Mouse (Mus musculus): ENCODE results near the gene Syap1. TPM values are rescaled to one million over a fixed set of nuclear protein-coding genes. Genes with fewer than 3 reads are reported as not detected.
A peak's percentile ranks its signal among the peaks of the same experiment; 100 is the strongest.
"Not testable (repeated sequence)": the region's sequence is repeated elsewhere in the genome, so short reads cannot be mapped to it uniquely, and the experiment has no call there.

Gene Syap1
- polyA plus RNA-seq, 1 experiment from 2014 or later = 41.4 TPM

DNA sequence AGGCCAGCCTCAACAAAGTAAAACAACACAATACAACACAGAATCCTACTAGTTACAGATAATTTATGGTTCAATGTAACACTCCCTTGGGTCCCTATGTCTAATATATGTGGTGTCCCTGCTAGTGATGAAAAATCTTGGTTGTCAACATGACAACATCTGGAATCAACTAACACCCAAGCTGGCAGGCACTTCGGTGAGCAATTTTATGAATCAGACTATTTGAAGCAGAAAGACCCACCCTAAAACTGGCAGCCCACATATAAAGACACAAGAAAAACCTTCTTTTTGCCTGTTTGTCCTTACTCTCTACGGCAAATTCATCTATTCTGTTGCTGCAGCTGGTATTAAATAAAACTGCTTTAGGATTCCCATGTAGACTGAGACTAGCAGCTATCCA lies 14.5 kb downstream of the Syap1 start:
- H3K9me3 ChIP-seq (replicated peaks) = no peaks in the 10 kb centered on the region
- no peaks in the 10 kb centered on the region for H3K4me1 ChIP-seq
- H3K9ac ChIP-seq = no peak overlapping the region
- no peak overlapping the region for H3K4me2 ChIP-seq
- peaks cover 4% of the 10 kb centered on the region; the same call in 1 of the 2 replicates for H3K27me3 ChIP-seq
- H3K4me3 ChIP-seq (replicated peaks) = no peak overlapping the region
- ATAC-seq (replicated peaks; ENCODE audit: low FRiP score) = no peak
- 86% methylated on average over 2 of the region's 2 CpGs for WGBS
- H3K27ac ChIP-seq = no peak overlapping the region
- peaks cover 35% of the 10 kb centered on the region for H3K36me3 ChIP-seq

DNA sequence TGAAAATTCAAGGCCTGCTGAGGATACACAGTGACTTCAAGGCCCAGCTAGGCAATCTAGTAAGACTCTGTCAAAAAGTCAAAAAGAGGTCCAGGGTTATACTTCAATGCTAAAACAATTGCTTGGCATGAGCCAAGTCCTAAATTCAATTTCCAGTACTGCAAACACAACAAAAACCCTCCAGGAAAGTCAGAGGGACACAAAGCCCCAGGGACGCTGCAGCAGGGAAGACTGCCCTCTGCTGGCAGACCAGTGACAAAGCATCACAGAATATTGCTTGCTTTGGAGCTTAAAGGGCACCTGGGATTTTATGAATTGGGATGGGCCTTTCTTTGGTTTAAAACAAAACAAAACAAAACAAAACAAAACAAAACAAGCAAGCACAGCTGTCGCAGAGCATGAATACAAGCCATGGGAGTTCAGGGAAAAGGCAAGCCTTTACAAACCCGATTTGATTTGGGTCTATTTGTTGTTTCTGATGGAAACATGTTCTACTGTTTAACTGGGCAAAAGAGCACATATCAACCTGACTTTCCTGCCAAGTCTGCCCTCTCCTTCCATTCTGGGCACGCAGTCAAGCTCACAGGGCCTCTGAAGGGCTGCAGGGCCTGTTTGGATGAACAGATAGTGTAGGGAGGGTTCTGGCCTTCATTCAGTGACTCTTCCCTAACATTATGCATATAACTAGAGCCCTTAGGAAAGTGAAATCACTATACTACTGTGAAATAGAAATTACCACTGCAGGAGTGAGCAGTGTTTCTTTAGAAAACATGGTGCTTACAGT lies 16.3 kb downstream of the Syap1 start:
- Histone ChIP-seq H3K27me3 (peaks cover 9% of the 10 kb centered on the region; the same call in 1 of the 2 replicates), H3K36me3 (peaks cover 27% of the 10 kb centered on the region), H3K4me1 (no peaks in the 10 kb centered on the region), H3K9ac (no peak overlapping the region), H3K9me3 (replicated peaks) (no peaks in the 10 kb centered on the region), H3K4me3 (replicated peaks) (no peak overlapping the region), H3K27ac (no peak overlapping the region), H3K4me2 (no peak overlapping the region)
- ATAC-seq (replicated peaks; ENCODE audit: low FRiP score) = no peak
- 43% methylated on average over 4 of the region's 4 CpGs for WGBS

DNA sequence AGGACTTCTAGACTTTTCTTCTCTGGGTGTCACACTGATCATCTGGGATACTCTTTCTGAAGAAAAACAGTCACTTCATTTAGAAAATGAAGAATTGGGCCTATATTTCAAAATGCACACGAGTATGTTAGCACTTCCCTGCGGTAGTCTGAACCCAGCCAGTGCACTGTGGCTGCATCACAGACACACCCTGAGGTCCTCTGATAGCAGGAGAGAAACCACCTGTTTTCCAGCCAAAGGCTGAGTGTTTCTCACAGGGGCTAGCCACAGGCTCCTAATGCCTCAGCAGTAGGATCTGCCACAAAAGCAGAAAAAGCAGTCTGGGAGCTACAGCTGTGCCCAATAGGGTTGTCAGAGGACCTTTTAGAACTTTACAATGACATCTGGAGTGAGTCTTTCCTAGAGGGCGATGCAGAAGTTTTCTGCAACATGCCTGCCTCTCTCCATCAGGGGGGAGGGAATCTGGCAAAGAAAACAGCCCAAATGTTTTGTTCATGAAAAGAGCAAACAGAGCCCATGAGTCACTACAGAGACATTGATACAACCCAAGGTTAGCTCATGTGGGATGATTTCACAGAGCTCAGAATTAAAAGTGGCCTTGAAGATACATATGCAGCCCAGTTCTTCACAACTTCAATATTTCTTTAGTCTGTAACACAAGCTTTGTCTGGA lies 19.8 kb downstream of the Syap1 start:
- WGBS = 78% methylated on average over 3 of the region's 3 CpGs
- no peaks in the 10 kb centered on the region for H3K9me3 ChIP-seq (replicated peaks)
- peaks cover 9% of the 10 kb centered on the region; the same call in 1 of the 2 replicates for H3K27me3 ChIP-seq
- no peak for ATAC-seq (replicated peaks; ENCODE audit: low FRiP score)
- peaks cover 39% of the 10 kb centered on the region for H3K36me3 ChIP-seq
- no peaks in the 10 kb centered on the region for H3K4me1 ChIP-seq
- no peak overlapping the region for H3K4me3 ChIP-seq (replicated peaks)
- H3K9ac ChIP-seq = no peak overlapping the region
- no peak overlapping the region for H3K27ac ChIP-seq
- H3K4me2 ChIP-seq = no peak overlapping the region

DNA sequence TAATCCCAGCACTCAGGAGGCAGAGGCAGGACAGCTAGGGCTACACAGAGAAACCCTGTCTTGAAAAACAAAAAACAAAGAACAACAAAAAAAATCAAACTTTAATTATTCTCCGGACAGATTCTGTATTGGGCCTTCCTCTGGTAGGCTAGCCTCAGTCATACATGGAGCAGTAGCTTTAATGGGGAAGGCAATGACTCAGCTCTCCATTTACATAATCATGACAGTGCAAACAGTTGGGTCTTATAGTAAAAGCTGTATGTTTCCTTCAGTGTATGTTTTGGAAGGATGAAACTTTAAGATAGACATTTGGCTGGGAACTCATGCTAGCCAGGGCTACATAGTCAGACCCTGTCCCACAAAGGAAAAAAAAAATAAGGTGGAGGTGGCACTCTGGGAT lies 39.6 kb downstream of the Syap1 start:
- H3K4me1 ChIP-seq = no peaks in the 10 kb centered on the region
- no peaks in the 10 kb centered on the region for H3K9me3 ChIP-seq (replicated peaks)
- no peaks in the 10 kb centered on the region for H3K36me3 ChIP-seq
- H3K4me3 ChIP-seq (replicated peaks) = no peak overlapping the region
- ATAC-seq (replicated peaks; ENCODE audit: low FRiP score) = no peak
- no peak overlapping the region for H3K27ac ChIP-seq
- H3K4me2 ChIP-seq = no peak overlapping the region
- H3K9ac ChIP-seq = no peak overlapping the region
- 88% methylated on average over 1 of the region's 1 CpGs for WGBS
- H3K27me3 ChIP-seq = no peaks in the 10 kb centered on the region

DNA sequence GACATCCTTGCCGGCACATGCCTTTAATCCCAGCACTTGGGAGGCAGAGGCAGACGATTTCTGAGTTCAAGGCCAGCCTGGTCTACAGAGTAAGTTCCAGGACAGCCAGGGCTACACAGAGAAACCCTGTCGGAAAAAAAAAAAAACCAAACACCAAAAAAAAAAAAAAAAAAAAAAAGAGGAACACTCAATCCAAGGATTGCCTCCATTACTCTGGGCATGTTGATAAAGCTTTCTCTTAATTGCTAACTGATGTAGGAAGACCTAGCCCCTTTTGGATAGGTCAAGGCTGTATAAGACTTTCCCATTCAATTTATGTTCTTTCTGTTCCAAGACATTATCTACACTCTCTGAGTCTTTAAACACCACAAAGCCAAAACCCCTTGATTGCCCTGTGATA lies 42.7 kb downstream of the Syap1 start:
- Histone ChIP-seq H3K4me2 (no peak overlapping the region), H3K27ac (no peak overlapping the region), H3K4me1 (no peaks in the 10 kb centered on the region), H3K36me3 (no peaks in the 10 kb centered on the region), H3K27me3 (no peaks in the 10 kb centered on the region), H3K4me3 (replicated peaks) (no peak overlapping the region), H3K9me3 (replicated peaks) (no peaks in the 10 kb centered on the region), H3K9ac (no peak overlapping the region)
- WGBS = 88% methylated on average over 3 of the region's 3 CpGs
- no peak for ATAC-seq (replicated peaks; ENCODE audit: low FRiP score)

DNA sequence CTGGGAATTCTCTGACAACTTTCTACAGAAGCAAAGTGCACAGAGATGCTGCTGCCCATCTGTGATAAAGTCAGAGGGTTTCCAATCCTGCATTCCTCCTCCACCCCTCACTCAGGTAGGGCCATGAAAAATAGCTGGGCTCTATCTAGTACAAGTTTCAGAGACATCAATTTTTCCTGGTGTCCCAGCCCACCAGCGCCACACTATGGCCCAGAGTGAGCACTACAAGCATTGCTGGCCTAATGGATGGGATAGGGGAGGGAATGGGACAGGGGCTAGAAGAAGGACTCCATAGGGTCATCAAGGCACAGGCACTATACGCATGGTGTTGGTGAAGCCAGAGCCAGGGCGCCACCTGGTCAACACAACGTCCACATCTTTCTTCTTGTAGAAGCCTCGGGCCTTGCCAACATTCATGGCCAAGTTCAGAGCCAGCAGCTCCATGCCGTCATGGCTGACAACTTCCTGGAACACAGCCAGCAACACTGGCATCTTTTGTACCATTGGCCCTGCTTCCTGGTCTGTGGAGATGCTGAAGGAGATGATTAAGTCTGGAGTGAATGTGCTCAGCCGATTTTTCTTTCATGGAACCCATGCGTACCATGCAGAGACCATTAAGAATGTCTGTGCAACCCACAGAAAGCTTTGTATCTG lies 43.7 kb downstream of the Syap1 start:
- Histone ChIP-seq H3K4me2 (no peak overlapping the region), H3K4me3 (replicated peaks) (no peak overlapping the region), H3K36me3 (no peaks in the 10 kb centered on the region), H3K27ac (no peak overlapping the region), H3K4me1 (no peaks in the 10 kb centered on the region), H3K9me3 (replicated peaks) (no peaks in the 10 kb centered on the region), H3K9ac (no peak overlapping the region), H3K27me3 (no peaks in the 10 kb centered on the region)
- WGBS = 67% methylated on average over 8 of the region's 8 CpGs
- no peak for ATAC-seq (replicated peaks; ENCODE audit: low FRiP score)

GRCm38 (mm10) chrX:162832101-162832500 lies 56.1 kb downstream of the Syap1 start:
- WGBS = 47% methylated on average over 3 of the region's 3 CpGs
- Histone ChIP-seq H3K9me3 (replicated peaks) (no peaks in the 10 kb centered on the region), H3K9ac (no peak overlapping the region), H3K4me2 (no peak overlapping the region), H3K4me1 (0 out of 2 replicates have a peak, but pooled peaks cover 2% of the 10 kb centered on the region), H3K27ac (no peak overlapping the region), H3K27me3 (peaks cover 15% of the 10 kb centered on the region), H3K4me3 (replicated peaks) (no peak overlapping the region), H3K36me3 (no peaks in the 10 kb centered on the region)
- ATAC-seq (replicated peaks; ENCODE audit: low FRiP score) = no peak

GRCm38 (mm10) chrX:162831542-162831941 lies 56.7 kb downstream of the Syap1 start:
- 50% methylated on average over 1 of the region's 1 CpGs for WGBS
- Histone ChIP-seq H3K27me3 (peaks cover 15% of the 10 kb centered on the region), H3K27ac (no peak overlapping the region), H3K36me3 (no peaks in the 10 kb centered on the region), H3K4me2 (no peak overlapping the region), H3K4me1 (0 out of 2 replicates have a peak, but pooled peaks cover 2% of the 10 kb centered on the region), H3K4me3 (replicated peaks) (no peak overlapping the region), H3K9ac (no peak overlapping the region), H3K9me3 (replicated peaks) (no peaks in the 10 kb centered on the region)
- no peak for ATAC-seq (replicated peaks; ENCODE audit: low FRiP score)

DNA sequence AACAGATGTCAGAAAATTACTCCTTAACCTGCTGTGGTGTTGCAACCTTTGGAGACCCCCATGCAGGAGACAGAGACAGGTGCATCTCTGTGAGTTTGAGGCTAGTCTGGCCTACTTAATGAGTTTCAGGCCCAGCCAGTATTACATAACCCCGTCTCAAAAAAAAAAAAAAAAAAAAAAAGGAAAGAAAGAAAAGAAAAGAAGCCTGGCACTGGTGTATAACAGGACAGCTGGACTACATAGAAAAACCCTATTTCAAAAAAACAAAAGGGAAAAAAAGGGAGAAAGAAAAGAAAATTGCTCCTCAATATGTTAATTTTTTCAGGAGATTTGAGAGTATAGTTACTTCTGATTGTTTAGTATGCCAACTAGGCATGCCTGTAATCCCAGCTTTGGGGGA lies 57.2 kb downstream of the Syap1 start:
- no peaks in the 10 kb centered on the region for H3K9me3 ChIP-seq (replicated peaks)
- WGBS = 67% methylated on average over 1 of the region's 1 CpGs
- H3K36me3 ChIP-seq = no peaks in the 10 kb centered on the region
- no peak for ATAC-seq (replicated peaks; ENCODE audit: low FRiP score)
- H3K4me3 ChIP-seq (replicated peaks) = no peak overlapping the region
- H3K27ac ChIP-seq = no peak overlapping the region
- H3K4me1 ChIP-seq = 0 out of 2 replicates have a peak, but pooled peaks cover 2% of the 10 kb centered on the region
- no peak overlapping the region for H3K9ac ChIP-seq
- H3K4me2 ChIP-seq = no peak overlapping the region
- H3K27me3 ChIP-seq = peaks cover 15% of the 10 kb centered on the region

DNA sequence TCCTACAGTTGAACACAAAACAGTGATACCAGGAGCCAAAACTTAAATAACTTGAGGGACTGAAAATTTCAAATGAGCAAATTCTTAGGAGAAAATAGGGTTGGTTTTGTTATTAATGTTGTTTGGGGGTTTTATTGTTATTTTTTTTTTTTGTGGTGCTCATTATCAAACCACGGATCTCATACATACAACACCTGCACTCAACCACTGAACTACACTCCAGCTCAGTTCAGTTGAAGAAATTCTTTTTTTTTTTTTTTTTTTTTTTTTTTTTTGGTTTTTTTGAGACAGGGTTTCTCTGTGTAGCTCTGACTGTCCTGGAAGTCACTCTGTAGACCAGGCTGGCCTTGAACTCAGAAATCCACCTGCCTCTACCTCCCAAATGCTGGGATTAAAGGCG lies 57.9 kb downstream of the Syap1 start:
- not testable (repeated sequence) for H3K27ac ChIP-seq; H3K4me3 ChIP-seq (replicated peaks); H3K4me1 ChIP-seq; H3K36me3 ChIP-seq; H3K9me3 ChIP-seq (replicated peaks); ATAC-seq (replicated peaks; ENCODE audit: low FRiP score); H3K4me2 ChIP-seq; H3K9ac ChIP-seq
- 68% methylated on average over 2 of the region's 2 CpGs for WGBS
- peaks cover 15% of the 10 kb centered on the region for H3K27me3 ChIP-seq

- H3K36me3 ChIP-seq = no peaks in the 10 kb centered on the region
Measured at GRCm38 (mm10) chrX:162829741-162830140, 58.5 kb downstream of the Syap1 start.

DNA sequence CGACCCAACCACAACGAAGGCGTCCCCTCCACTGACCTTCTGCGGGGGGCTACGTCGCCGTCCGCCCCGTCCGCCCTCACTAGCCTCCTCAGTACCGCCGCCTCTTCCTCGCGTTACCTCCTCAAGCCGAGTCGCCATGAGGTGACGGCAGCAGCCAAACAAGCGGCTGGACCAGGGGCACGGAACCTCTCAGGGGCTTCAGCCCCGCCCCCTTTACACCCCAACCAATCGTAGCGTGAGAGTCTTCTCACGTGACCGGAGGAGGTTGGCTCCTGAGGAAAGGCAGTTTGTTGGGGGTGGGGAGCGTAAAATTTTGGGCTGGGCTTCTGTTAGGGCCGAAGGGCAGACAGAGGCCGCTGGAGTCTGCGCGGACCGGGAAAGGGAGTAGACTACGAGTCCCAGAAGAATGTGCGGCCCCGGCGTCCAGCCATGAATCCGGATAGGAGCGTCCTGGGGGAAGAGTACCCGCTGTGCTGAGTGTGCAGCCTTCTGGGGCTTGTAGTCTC lies 59.0 kb downstream of the Syap1 start, which contains the start of gene Txlng:
Gene Txlng (minus strand): TSS at position 252 of the 506 bp plus-strand sequence.
- H3K4me3 ChIP-seq (replicated peaks) = peak within 1 kb of the TSS; percentile 61
- peak; percentile 99 for ATAC-seq (replicated peaks; ENCODE audit: low FRiP score)
- H3K36me3 ChIP-seq = no peaks in the 10 kb centered on the region
- 0 out of 2 replicates have a peak, but pooled peaks cover 2% of the 10 kb centered on the region for H3K4me1 ChIP-seq
- 0 out of 2 replicates have a peak within 1 kb of the TSS, but pooled peaks have one; percentile 41 for H3K27ac ChIP-seq
- WGBS = 18% methylated on average over 36 of the region's 37 CpGs
- no peaks in the 10 kb centered on the region for H3K9me3 ChIP-seq (replicated peaks)
- peaks cover 11% of the 10 kb centered on the region for H3K27me3 ChIP-seq
- peak within 1 kb of the TSS; percentile 88 for H3K4me2 ChIP-seq
- H3K9ac ChIP-seq = peak within 1 kb of the TSS; percentile 59

More at GRCm38 (mm10) chrX:162829741-162830140, 58.5 kb downstream of the Syap1 start:
- Histone ChIP-seq H3K4me1 (0 out of 2 replicates have a peak, but pooled peaks cover 2% of the 10 kb centered on the region), H3K9me3 (replicated peaks) (no peaks in the 10 kb centered on the region), H3K9ac (no peak overlapping the region), H3K4me2 (peak overlapping the region; percentile 45), H3K27me3 (peaks cover 15% of the 10 kb centered on the region), H3K4me3 (replicated peaks) (peak overlapping the region; percentile 61), H3K27ac (no peak overlapping the region)
- 0 out of 2 replicates have a peak, but pooled peaks have one; percentile 35 for ATAC-seq (replicated peaks; ENCODE audit: low FRiP score)
- 39% methylated on average over 5 of the region's 5 CpGs for WGBS
